Mouse (Mus musculus) ES-Bruce4 (cell line): Measurements from ENCODE around the gene Mbd5.

Source experiments
- CTCF ChIP-seq: IDR thresholded peaks from one replicate; pipeline ENCODE4 v1.8.1; 2011; ENCODE audit warnings: low read depth, low read length
- EP300 ChIP-seq: IDR thresholded peaks from 2 replicates; pipeline ENCODE4 v1.6.1; 2011; ENCODE audit warnings: low read depth, low read length; ENCODE audit not compliant: insufficient read depth
- POLR2A ChIP-seq: IDR thresholded peaks from one replicate; pipeline ENCODE4 v1.8.1; 2011; ENCODE audit warnings: low read length; ENCODE audit not compliant: insufficient read depth

DNA sequence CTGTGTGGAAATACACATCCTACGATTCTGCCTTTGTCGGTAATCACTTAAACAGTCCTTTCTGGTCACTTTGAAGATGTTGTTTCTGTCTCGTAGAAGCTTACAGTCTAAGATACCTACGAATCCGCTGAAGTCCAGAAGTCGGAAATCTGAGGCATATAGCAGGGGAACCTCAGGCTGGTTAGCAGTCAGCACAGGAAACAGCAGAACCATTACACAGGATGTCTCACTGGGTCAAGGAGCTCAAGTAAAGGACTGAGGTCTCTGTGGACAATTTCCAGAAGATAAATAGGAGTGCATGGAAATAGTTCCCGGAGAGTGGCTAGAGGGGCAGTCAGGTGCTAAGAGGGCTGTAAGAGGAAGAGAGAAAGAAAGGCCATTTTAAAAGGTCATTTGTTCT, 384.3 kb downstream of the Mbd5 start:
- TF ChIP-seq POLR2A (no peak), CTCF (no peak), EP300 (no peak)
